Mouse (Mus musculus): ENCODE results near the gene Gm5916.

Gm5916 gene

DNA sequence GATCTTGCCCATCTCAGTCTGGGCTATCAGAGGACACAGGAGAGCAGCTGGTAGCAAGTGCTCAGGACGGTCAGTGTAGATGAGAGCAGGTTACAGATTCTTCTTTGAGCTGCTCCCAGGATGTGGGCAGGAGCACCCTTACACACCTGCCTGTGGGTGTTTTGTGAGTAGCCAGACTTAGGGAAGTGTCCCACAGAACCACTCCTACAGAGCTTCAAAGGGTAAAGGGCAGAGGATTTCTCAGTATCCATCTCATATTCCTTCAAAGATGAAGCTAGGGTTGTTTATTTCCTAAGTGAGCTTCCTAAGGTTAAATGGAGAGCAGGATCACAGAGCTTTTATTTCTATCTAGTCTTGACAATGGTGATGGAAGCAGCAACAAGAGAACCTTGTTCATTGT, at the start of gene Gm5916:
Gene Gm5916, minus strand, starts transcription at position 101 of the 400 bp plus-strand sequence.
- DNase-seq (ENCODE audit: low read depth), result no peak

Measured in c-Kit-positive CD71-positive TER-119-negative erythroid progenitor cells, embryonic 14.5 days (primary cell).